Mouse (Mus musculus): ENCODE measurements around the gene Swt1.

GRCm38 (mm10) chr1:151367721-151368324 lies 60.4 kb downstream of the Swt1 start:
- no peak for TF ChIP-seq EP300 (optimal IDR thresholded peaks at IDR 0.05)
- TF ChIP-seq CTCF (IDR thresholded peaks at IDR 0.05; ENCODE audit: low read depth): no peak

Data from stomach, postnatal 0 days (tissue).